Mouse (Mus musculus): ENCODE results near the gene Hist1h2ao. TPM values are rescaled to one million over a fixed set of nuclear protein-coding genes. Genes with fewer than 3 reads are reported as not detected.
"Not testable (repeated sequence)": the region's sequence is repeated elsewhere in the genome, so short reads cannot be mapped to it uniquely, and the experiment has no call there.

Gene Hist1h2ao
- total RNA-seq, 2 experiments from 2014 or later = 12.4 to 22.5 TPM

DNA sequence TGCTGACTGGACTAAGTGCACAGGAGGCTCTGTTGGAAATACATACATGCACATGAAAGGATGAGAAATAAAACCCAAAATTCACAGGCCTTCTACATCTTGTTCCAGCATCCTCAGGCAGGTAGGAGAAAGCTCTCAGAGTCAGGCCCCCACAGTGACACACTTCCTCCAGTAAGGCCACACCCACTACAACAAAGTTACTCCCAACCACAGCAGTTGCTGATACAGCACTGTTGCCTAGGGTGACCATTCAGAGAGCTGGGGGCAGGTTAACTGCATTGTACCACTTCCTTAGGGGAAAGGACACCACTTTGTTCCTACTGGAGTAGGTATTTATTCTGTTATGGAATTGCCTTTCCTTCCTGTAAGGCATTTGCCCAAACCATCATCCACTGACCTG lies 13.1 kb upstream of the Hist1h2ao start:
- DNase-seq (ENCODE audit: low spot score in 2 of 2); intact Hi-C loops (cut with DNase I): not testable (repeated sequence)

GRCm38 (mm10) chr13:21803058-21803457 lies 7.2 kb upstream of the Hist1h2ao start:
- intact Hi-C loops (cut with DNase I); DNase-seq (ENCODE audit: low spot score in 2 of 2): not testable (repeated sequence)

GRCm38 (mm10) chr13:21811074-21811473 lies 809 bp downstream of the Hist1h2ao start:
- intact Hi-C loops (cut with DNase I); DNase-seq (ENCODE audit: low spot score in 2 of 2): not testable (repeated sequence)

DNA sequence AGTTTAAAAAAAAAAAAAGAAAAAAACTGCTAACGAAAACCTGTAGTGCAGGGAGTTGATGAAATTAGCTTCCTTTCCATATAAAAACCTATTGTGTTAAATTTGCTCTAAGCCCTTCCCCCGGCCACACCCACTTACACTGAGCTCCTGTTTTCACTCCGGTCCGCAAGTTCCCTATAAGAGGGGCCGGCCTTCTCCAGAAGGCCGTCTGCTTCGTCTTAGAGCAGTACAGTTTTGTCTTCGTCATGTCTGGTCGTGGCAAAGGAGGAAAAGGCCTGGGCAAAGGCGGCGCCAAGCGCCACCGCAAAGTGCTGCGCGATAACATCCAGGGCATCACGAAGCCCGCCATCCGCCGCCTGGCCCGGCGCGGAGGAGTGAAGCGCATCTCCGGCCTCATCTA lies 1.3 kb downstream of the Hist1h2ao start, which contains the start of gene Hist1h4m:
TSS of gene Hist1h4m (plus strand) at position 208 of the 400 bp plus-strand sequence.
- peak; percentile 43 to 46 for DNase-seq (ENCODE audit: low spot score in 2 of 2)
- intact Hi-C loops (cut with DNase I) = not testable (repeated sequence)

DNA sequence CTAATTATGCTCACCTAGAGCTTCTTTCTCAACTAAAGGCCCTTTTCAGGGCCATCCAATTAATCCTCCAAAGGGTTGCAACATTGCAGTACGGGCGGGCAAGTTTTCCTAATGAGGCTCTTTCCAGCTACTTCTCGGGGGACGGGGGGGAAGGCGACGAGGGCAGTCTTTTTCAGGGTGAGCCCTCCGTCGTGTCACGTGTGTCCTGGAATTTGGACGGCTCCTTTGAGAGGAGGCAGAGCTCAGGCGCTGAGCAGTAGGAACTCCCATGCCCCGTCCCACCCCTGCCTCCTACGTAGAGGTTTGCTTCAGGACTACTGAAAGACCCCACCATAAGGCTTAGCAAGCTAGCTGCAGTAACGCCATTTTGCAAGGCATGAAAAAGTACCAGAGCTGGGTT lies 1.8 kb downstream of the Hist1h2ao start:
- DNase-seq (ENCODE audit: low spot score in 2 of 2); intact Hi-C loops (cut with DNase I): not testable (repeated sequence)

- intact Hi-C loops (cut with DNase I); DNase-seq (ENCODE audit: low spot score in 2 of 2): not testable (repeated sequence)
Measured at GRCm38 (mm10) chr13:21820082-21820890, 10.0 kb downstream of the Hist1h2ao start.

- no peak for DNase-seq (ENCODE audit: low spot score in 2 of 2)
- intact Hi-C loops (cut with DNase I) = no loop called here
Measured at GRCm38 (mm10) chr13:21828511-21828910, 18.2 kb downstream of the Hist1h2ao start.

- intact Hi-C loops (cut with DNase I) = no loop called here
- DNase-seq (ENCODE audit: low spot score in 2 of 2) = no peak
Measured at GRCm38 (mm10) chr13:21830344-21830743, 20.1 kb downstream of the Hist1h2ao start.

GRCm38 (mm10) chr13:21831418-21832394 lies 21.4 kb downstream of the Hist1h2ao start, which contains the start of gene Hist1h4n:
Gene Hist1h4n, minus strand, starts transcription at chr13:21832196.
- DNase-seq (ENCODE audit: low spot score in 2 of 2) = peak; percentile 28 to 44
- intact Hi-C loops (cut with DNase I) = not testable (repeated sequence)

DNA sequence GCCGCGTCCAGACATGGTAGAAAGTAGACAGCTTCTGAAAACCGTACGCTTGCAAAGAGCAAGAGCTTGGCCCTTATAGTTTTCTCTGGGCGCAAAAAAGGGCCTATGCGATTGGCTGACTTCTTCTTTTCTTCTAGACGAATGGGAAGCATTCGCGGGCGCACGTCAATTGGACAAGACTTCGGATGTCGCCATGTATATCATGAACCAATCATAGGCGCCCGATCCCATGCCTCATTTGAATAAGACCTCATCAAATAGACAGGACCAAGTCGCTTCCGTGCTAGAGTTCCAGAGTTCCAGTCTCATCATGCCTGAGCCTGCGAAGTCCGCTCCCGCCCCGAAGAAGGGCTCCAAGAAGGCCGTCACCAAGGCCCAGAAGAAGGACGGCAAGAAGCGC lies 23.2 kb downstream of the Hist1h2ao start, which contains the start of the genes Hist1h2ap and Hist1h2br:
TSS of gene Hist1h2ap (minus strand) at position 47 of the 400 bp plus-strand sequence.
TSS of gene Hist1h2br (plus strand) at position 283 of the 400 bp plus-strand sequence.
- DNase-seq (ENCODE audit: low spot score in 2 of 2); intact Hi-C loops (cut with DNase I): not testable (repeated sequence)

DNA sequence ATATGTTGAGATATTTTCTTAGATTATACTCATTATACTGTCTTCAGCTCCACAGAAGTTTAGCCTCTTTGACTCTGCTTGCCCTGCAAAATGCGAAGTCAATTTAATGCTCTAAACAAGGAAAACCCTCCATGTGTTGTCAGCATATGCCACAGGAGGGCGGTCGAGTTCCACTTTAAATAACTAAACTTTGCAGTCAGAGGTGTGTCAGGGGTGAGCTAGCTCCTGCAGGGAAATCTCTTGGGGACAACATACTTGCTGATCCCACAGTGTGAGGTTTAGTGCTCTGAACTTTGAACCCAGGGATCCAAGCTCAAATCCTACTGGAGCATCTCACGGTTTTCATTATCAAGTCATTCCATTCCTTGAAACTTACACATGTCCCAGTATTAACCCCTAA lies 30.2 kb downstream of the Hist1h2ao start:
- intact Hi-C loops (cut with DNase I); DNase-seq (ENCODE audit: low spot score in 2 of 2): not testable (repeated sequence)

- intact Hi-C loops (cut with DNase I); DNase-seq (ENCODE audit: low spot score in 2 of 2): not testable (repeated sequence)
Measured at GRCm38 (mm10) chr13:21846356-21846755, 36.1 kb downstream of the Hist1h2ao start.

DNA sequence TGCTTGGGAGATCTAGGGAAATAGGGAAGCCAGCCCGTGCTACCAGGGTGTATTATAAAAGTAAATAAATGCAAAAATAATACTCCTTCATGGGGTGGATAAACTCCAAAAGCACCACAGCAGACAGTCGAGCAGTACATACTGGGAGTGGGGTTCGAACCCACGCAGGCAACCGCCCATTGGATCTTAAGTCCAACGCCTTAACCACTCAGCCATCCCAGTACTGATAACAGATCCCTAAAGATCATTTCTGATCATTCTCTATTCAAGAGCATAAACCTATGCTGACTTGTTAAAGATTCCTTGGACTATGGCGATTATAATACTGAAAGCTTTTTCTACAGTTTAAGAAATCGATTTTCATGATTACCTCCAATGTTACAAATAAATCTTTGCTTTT lies 37.6 kb downstream of the Hist1h2ao start:
- DNase-seq (ENCODE audit: low spot score in 2 of 2) = no peak
- intact Hi-C loops (cut with DNase I) = no loop called here

- DNase-seq (ENCODE audit: low spot score in 2 of 2); intact Hi-C loops (cut with DNase I): not testable (repeated sequence)
Measured at GRCm38 (mm10) chr13:21850696-21851095, 40.4 kb downstream of the Hist1h2ao start.

GRCm38 (mm10) chr13:21852215-21852945 lies 42.1 kb downstream of the Hist1h2ao start:
- no peak for DNase-seq (ENCODE audit: low spot score in 2 of 2)
- intact Hi-C loops (cut with DNase I) = no loop called here

DNA sequence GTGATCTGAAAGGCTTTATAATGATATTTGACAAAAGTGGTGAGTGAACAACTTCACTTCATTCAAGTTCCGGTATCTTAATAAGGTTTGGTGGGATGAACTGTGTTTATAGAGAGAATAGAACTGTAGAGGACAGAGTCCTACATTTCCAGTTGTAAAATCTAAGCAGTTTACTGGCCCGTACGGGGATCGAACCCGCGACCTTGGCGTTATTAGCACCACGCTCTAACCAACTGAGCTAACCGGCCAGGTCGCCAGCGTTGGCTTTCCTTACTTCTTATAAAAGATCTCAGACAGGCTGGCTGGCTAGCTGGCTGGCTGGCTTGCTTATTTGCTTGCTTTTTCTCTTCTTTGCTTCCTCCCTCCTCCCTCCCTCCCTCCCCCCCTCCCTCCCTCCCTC lies 44.9 kb downstream of the Hist1h2ao start:
- intact Hi-C loops (cut with DNase I) = no loop called here
- peak; percentile 81 to 85 for DNase-seq (ENCODE audit: low spot score in 2 of 2)

- DNase-seq (ENCODE audit: low spot score in 2 of 2) = peak; percentile 29 to 35
- intact Hi-C loops (cut with DNase I) = no loop called here
Measured at GRCm38 (mm10) chr13:21855698-21856162, 45.5 kb downstream of the Hist1h2ao start.

Measured in left cerebral cortex, postnatal 36 days (tissue).